Mouse (Mus musculus): ENCODE data around the gene AI467606. TPM values are rescaled to one million over a fixed set of nuclear protein-coding genes. Genes with fewer than 3 reads are reported as not detected.

AI467606 gene
- total and polyA plus RNA-seq, 2 experiments from 2014 or later, result 1.3 to 1.4 TPM

- ATAC-seq (no peak), DNase-seq (no peak)
- no peak overlapping the region for H3K27ac ChIP-seq (ENCODE audit: low read depth, low read length)
- no peak overlapping the region for H3K4me3 ChIP-seq (ENCODE audit: low read depth, low read length)
- no peak overlapping the region for H3K9ac ChIP-seq
- no peaks in the 10 kb centered on the region for H3K4me1 ChIP-seq (ENCODE audit: insufficient read depth)
- no peaks in the 10 kb centered on the region for H3K36me3 ChIP-seq (ENCODE audit: insufficient read depth)
- WGBS, result 88% methylated on average over 4 of the region's 4 CpGs
- no peak for TF ChIP-seq CTCF (IDR thresholded peaks at IDR 0.05; ENCODE audit: low read depth)
- H3K9me3 ChIP-seq (ENCODE audit: low read length), result no peaks in the 10 kb centered on the region
- no peaks in the 10 kb centered on the region for H3K27me3 ChIP-seq (ENCODE audit: insufficient read depth, low read length)
- no peak overlapping the region for H3K4me2 ChIP-seq (ENCODE audit: low read depth)
Observed at GRCm38 (mm10) chr7:127098950-127099349, 7.8 kb downstream of the AI467606 start.

GRCm38 (mm10) chr7:127099528-127099927, 8.4 kb downstream of the AI467606 start:
- H3K27ac ChIP-seq (ENCODE audit: low read depth, low read length), result no peak overlapping the region
- whole genome bisulfite sequencing, result 84% methylated on average over 4 of the region's 4 CpGs
- no peak overlapping the region for H3K4me3 ChIP-seq (ENCODE audit: low read depth, low read length)
- TF ChIP-seq CTCF (IDR thresholded peaks at IDR 0.05; ENCODE audit: low read depth), result no peak
- H3K9me3 ChIP-seq (ENCODE audit: low read length), result no peaks in the 10 kb centered on the region
- no peaks in the 10 kb centered on the region for H3K36me3 ChIP-seq (ENCODE audit: insufficient read depth)
- ATAC-seq (no peak), DNase-seq (no peak)
- no peak overlapping the region for H3K9ac ChIP-seq
- no peaks in the 10 kb centered on the region for H3K27me3 ChIP-seq (ENCODE audit: insufficient read depth, low read length)
- no peak overlapping the region for H3K4me2 ChIP-seq (ENCODE audit: low read depth)
- H3K4me1 ChIP-seq (ENCODE audit: insufficient read depth), result no peaks in the 10 kb centered on the region

GRCm38 (mm10) chr7:127101451-127102016, 10.4 kb downstream of the AI467606 start:
- no peak for TF ChIP-seq CTCF (IDR thresholded peaks at IDR 0.05; ENCODE audit: low read depth)
- Histone ChIP-seq H3K4me1 (ENCODE audit: insufficient read depth) (peaks cover 4% of the 10 kb centered on the region), H3K36me3 (ENCODE audit: insufficient read depth) (no peaks in the 10 kb centered on the region), H3K27me3 (ENCODE audit: insufficient read depth, low read length) (no peaks in the 10 kb centered on the region), H3K4me3 (ENCODE audit: low read depth, low read length) (no peak overlapping the region), H3K4me2 (ENCODE audit: low read depth) (no peak overlapping the region), H3K9me3 (ENCODE audit: low read length) (no peaks in the 10 kb centered on the region), H3K9ac (no peak overlapping the region), H3K27ac (ENCODE audit: low read depth, low read length) (no peak overlapping the region)
- ATAC-seq (no peak), DNase-seq (no peak)
- WGBS, result 39% methylated on average over 2 of the region's 2 CpGs

- Histone ChIP-seq H3K9me3 (ENCODE audit: low read length) (no peaks in the 10 kb centered on the region), H3K27ac (ENCODE audit: low read depth, low read length) (no peak overlapping the region), H3K4me3 (ENCODE audit: low read depth, low read length) (no peak overlapping the region), H3K4me2 (ENCODE audit: low read depth) (no peak overlapping the region), H3K4me1 (ENCODE audit: insufficient read depth) (peaks cover 4% of the 10 kb centered on the region), H3K36me3 (ENCODE audit: insufficient read depth) (no peaks in the 10 kb centered on the region), H3K9ac (no peak overlapping the region), H3K27me3 (ENCODE audit: insufficient read depth, low read length) (no peaks in the 10 kb centered on the region)
- ATAC-seq, result no peak
- no peak for TF ChIP-seq CTCF (IDR thresholded peaks at IDR 0.05; ENCODE audit: low read depth)
- WGBS, result 81% methylated on average over 6 of the region's 6 CpGs
- DNase-seq, result no peak
Observed at GRCm38 (mm10) chr7:127102148-127102547, 11.0 kb downstream of the AI467606 start.

GRCm38 (mm10) chr7:127103960-127104359, 12.8 kb downstream of the AI467606 start:
- TF ChIP-seq CTCF (IDR thresholded peaks at IDR 0.05; ENCODE audit: low read depth), result peak; percentile 42
- ATAC-seq, result 0 out of 2 replicates have a peak, but pooled peaks have one; percentile 14

GRCm38 (mm10) chr7:127104560-127105332, 13.6 kb downstream of the AI467606 start:
- Histone ChIP-seq H3K4me2 (ENCODE audit: low read depth) (peak overlapping the region; percentile 44), H3K4me3 (ENCODE audit: low read depth, low read length) (peak overlapping the region; percentile 19; the same call in 1 of the 2 replicates), H3K9ac (peak overlapping the region; percentile 42), H3K4me1 (ENCODE audit: insufficient read depth) (peaks cover 4% of the 10 kb centered on the region), H3K27ac (ENCODE audit: low read depth, low read length) (peak overlapping the region; percentile 22; the same call in 1 of the 2 replicates), H3K36me3 (ENCODE audit: insufficient read depth) (no peaks in the 10 kb centered on the region), H3K9me3 (ENCODE audit: low read length) (no peaks in the 10 kb centered on the region), H3K27me3 (ENCODE audit: insufficient read depth, low read length) (no peaks in the 10 kb centered on the region)
- TF ChIP-seq CTCF (IDR thresholded peaks at IDR 0.05; ENCODE audit: low read depth), result peak; percentile 85
- ATAC-seq (peak; percentile 95), DNase-seq (peak; percentile 90)
- WGBS, result 14% methylated on average over 17 of the region's 17 CpGs

More at GRCm38 (mm10) chr7:127103960-127104359, 12.8 kb downstream of the AI467606 start:
- no peaks in the 10 kb centered on the region for H3K27me3 ChIP-seq (ENCODE audit: insufficient read depth, low read length)
- WGBS, result 63% methylated on average over 6 of the region's 6 CpGs
- H3K9me3 ChIP-seq (ENCODE audit: low read length), result no peaks in the 10 kb centered on the region
- no peak overlapping the region for H3K9ac ChIP-seq
- no peak for DNase-seq
- H3K4me2 ChIP-seq (ENCODE audit: low read depth), result 0 out of 2 replicates have a peak overlapping the region, but pooled peaks have one; percentile 44
- no peak overlapping the region for H3K4me3 ChIP-seq (ENCODE audit: low read depth, low read length)
- no peaks in the 10 kb centered on the region for H3K36me3 ChIP-seq (ENCODE audit: insufficient read depth)
- H3K4me1 ChIP-seq (ENCODE audit: insufficient read depth), result peaks cover 4% of the 10 kb centered on the region
- H3K27ac ChIP-seq (ENCODE audit: low read depth, low read length), result peak overlapping the region; percentile 22; the same call in 1 of the 2 replicates

- Histone ChIP-seq H3K36me3 (ENCODE audit: insufficient read depth) (no peaks in the 10 kb centered on the region), H3K9ac (no peak overlapping the region), H3K27ac (ENCODE audit: low read depth, low read length) (no peak overlapping the region), H3K4me2 (ENCODE audit: low read depth) (no peak overlapping the region), H3K9me3 (ENCODE audit: low read length) (no peaks in the 10 kb centered on the region), H3K27me3 (ENCODE audit: insufficient read depth, low read length) (no peaks in the 10 kb centered on the region), H3K4me1 (ENCODE audit: insufficient read depth) (peaks cover 4% of the 10 kb centered on the region), H3K4me3 (ENCODE audit: low read depth, low read length) (no peak overlapping the region)
- ATAC-seq, result no peak
- WGBS, result 57% methylated on average over 7 of the region's 7 CpGs
- TF ChIP-seq CTCF (IDR thresholded peaks at IDR 0.05; ENCODE audit: low read depth), result no peak
- no peak for DNase-seq
Observed at GRCm38 (mm10) chr7:127105551-127105950, 14.4 kb downstream of the AI467606 start.

Measured in forebrain, postnatal 0 days (tissue).